Mouse (Mus musculus): ENCODE data around the gene Gm21409. TPM values are rescaled to one million over a fixed set of nuclear protein-coding genes. Genes with fewer than 3 reads are reported as not detected.
"Not testable (repeated sequence)": the region's sequence is repeated elsewhere in the genome, so short reads cannot be mapped to it uniquely, and the experiment has no call there.

Gm21409 gene
- not detected for polyA plus RNA-seq (2017; shearing (Covaris generic))

GRCm38 (mm10) chrY:84746385-84746784 is at the start of gene Gm21409:
Gene Gm21409, plus strand, starts transcription at chrY:84746685.
- not testable (repeated sequence) for ATAC-seq

Other genes starting within 250 kb of the Gm21409 start
- gene Gm21394, start 181.8 kb upstream of the Gm21409 start, polyA plus RNA-seq (2017; shearing (Covaris generic)): not detected

All from activated CD4-positive, CD25-positive, alpha-beta regulatory T cell, adult 4 months (primary cell).